Mouse (Mus musculus) right cerebral cortex, postnatal 14 days (tissue): ENCODE measurements around the gene Rnf121.

Experiments used
- DNase-seq: peaks from one replicate; pipeline ENCODE4 v3.0.0; 2022

Rnf121 gene

DNA sequence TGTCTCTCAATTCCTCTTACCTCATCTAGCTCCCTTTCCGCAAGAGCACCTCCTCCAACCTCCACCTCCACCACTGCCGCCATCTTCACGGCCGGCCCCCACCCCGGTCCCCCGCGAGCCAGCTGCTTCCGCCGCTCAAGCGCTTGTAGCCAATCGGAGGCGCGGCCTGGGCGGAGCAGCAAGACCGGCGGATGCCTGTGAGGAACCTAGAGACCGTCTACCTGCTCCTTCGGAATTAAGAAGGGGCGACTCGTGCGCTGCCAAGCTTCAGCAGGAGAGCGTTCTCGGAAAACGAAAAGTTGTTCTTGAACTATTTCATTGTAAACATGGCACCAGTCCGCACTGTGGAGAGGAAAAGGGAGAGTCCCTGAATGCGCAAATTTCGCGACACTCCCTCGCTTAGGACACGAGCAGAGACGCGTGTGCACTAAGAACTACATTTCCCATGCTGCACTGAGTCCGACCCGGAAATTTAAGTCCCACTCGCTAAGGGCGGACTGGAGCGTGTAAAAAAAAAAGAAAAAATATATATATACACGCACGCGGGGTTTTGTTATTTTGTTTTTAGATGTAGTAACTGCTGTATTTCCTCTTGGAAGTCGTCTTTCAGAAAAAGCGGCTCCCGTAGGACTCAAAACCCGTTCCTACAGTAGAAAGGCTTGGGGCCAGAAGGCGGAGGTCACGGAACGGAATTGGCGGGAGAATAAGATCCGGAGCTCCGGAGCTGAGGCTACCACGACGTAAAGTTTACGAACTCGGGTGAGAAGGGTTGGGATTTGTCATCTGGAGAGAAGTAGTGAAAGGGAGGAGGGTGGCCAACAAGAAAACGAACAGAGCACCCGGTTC, at the start of gene Rnf121, which contains the start of the genes Xndc1 and Xntrpc:
Gene Rnf121, minus strand, starts transcription at position 424 of the 846 bp plus-strand sequence.
Gene Xndc1, plus strand, starts transcription at position 466 of the 846 bp plus-strand sequence.
Gene Xntrpc, plus strand, starts transcription at position 668 of the 846 bp plus-strand sequence.
- DNase-seq: peak; percentile 92

DNA sequence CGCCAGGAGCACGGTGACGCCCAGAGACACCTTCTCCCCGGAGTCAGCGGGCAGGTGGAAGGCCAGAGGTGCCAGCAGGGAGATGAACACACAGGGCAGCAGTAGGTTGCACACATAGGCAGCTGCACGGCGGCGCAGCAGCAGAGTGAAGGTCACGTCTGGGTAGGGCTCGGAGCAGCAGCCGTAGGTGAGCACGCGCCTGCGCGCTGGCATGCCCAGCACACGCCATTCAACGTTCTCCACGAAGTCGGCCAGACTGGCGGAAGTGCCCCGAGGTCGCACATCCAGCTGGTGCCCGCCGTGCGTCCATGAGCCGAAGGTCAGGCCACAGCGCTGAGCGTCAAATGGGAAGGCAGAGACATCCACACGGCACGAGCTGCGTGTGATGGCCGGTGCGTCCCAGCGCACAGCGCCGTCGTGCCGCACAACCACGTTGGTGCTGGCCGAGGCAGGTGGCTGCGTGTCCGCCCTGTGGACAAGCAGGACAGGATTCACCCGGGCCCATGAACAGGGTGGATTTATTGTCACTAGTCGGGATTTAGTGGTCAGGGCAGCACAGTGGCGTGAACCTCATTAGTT, 48.0 kb upstream of the Rnf121 start:
- DNase-seq: no peak

DNA sequence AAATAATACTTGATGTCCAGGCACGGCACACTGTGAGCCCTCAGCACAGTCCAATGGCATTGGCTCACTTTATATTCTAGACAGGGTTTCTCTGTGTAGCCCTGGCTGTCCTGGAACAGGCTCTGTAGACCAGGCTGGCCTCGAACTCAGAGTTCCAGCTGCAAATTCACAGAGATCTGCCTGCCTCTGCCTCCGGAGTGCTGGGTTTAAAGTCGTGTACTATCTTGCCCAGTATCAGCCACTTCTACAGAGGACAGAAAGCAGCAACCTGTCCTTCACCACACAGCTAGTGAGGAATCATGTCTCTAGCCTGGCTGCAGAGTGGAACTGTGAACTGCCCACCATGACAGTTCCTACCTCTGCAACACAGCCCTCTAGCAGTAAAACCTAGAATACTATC, 44.5 kb upstream of the Rnf121 start:
- no peak for DNase-seq

- DNase-seq: no peak
These were observed 43.9 kb upstream of the Rnf121 start, which contains the start of gene Art5 for GRCm38 (mm10) chr7:102109171-102109570. Gene Art5 (minus strand): TSS chr7:102109489.

GRCm38 (mm10) chr7:102108206-102108605, 42.9 kb upstream of the Rnf121 start:
- DNase-seq: no peak

DNA sequence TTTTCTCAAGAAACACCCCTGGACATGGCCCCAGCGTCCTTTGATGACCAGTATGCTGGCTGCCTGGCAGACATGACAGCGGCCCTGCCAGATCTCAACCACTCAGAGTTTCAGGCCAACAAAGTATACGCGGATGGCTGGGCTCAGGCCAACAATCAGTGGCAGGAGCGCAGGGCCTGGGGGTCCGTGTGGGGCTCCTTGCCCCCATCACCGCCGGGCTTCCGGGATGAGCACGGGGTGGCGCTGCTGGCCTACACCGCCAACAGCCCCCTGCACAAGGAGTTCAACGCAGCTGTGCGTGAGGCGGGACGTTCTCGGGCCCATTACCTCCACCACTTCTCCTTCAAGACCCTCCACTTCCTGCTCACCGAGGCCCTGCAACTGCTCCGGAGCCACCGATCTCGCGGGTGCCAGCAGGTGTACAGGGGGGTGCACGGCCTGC, 41.5 kb upstream of the Rnf121 start:
- no peak for DNase-seq

GRCm38 (mm10) chr7:102104126-102104525, 38.9 kb upstream of the Rnf121 start:
- DNase-seq: no peak

GRCm38 (mm10) chr7:102103555-102103954, 38.3 kb upstream of the Rnf121 start:
- no peak for DNase-seq

DNA sequence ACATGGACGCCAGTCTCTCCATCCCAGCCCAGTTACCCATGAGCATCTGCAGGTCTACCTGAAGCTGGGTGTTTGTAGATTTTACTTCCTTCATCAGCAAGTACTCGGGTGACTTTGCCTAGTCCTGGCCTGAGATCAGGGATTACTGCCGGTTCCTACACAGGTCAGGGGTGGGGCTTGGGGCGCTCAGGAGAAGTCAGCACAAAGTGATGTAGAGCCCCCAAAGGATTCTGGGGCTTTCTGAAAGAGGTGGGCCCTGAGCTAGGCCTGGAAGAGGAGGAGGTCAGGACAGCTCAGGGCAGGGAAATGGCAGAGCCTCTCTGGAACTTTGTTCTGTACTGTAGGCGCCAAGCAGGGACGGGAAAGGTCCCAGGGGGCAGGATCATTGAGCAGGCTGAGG, 37.4 kb upstream of the Rnf121 start:
- no peak for DNase-seq

GRCm38 (mm10) chr7:102102241-102102640, 37.0 kb upstream of the Rnf121 start:
- no peak for DNase-seq

- no peak for DNase-seq
These were observed 36.2 kb upstream of the Rnf121 start, which contains the start of gene Art1 for GRCm38 (mm10) chr7:102101487-102101886. Gene Art1 (plus strand): TSS chr7:102101743.

GRCm38 (mm10) chr7:102100868-102101267, 35.6 kb upstream of the Rnf121 start:
- no peak for DNase-seq

GRCm38 (mm10) chr7:102099760-102100661, 34.7 kb upstream of the Rnf121 start:
- no peak for DNase-seq

DNA sequence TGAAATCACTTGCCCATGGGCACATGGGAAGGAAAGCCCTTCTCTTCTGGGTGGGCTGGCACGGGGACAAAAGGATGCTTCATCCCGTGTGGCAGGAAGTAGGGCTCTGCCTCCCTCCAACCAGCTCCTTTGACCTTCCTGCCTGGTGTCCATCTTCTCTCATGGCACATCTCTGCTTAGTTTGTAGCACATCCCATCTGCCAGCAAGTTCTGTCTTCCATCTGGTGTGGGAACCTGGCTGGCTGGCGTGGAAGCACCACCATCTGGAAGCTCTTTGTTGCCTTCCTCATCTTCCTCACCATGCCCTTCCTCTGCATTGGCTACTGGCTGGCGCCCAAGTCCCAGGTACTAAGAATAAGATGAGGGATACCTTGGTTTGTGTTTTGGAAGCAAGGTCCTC, 22.1 kb upstream of the Rnf121 start:
- DNase-seq: no peak

- DNase-seq: no peak
These were observed 18.9 kb upstream of the Rnf121 start for GRCm38 (mm10) chr7:102084041-102084696.

DNA sequence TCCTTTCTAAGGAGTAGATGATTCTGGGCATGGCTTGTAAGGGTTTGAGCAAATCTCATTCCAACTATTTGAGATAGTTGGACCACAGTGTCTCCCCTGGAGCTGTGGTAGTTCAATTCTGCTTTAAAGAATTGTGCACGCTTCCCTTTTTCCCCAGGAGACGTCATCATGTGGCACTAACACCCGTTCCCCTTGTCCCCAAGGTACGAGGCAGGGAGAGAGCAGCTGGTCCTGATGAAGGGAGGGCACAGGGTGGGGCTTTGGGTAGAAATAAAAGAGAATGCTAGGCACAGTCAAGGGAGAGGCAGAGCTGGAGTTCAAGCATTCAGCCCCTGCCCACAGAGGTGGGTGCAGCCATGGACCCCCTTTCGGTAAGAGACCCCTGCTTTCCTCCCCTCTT, 17.5 kb upstream of the Rnf121 start, which contains the start of gene Trpc2:
Gene Trpc2, plus strand, starts transcription at position 301 of the 400 bp plus-strand sequence.
- no peak for DNase-seq

- no peak for DNase-seq
These were observed 16.5 kb upstream of the Rnf121 start for GRCm38 (mm10) chr7:102081784-102082183.

- DNase-seq: no peak
These were observed 15.0 kb upstream of the Rnf121 start for GRCm38 (mm10) chr7:102080311-102080710.

DNA sequence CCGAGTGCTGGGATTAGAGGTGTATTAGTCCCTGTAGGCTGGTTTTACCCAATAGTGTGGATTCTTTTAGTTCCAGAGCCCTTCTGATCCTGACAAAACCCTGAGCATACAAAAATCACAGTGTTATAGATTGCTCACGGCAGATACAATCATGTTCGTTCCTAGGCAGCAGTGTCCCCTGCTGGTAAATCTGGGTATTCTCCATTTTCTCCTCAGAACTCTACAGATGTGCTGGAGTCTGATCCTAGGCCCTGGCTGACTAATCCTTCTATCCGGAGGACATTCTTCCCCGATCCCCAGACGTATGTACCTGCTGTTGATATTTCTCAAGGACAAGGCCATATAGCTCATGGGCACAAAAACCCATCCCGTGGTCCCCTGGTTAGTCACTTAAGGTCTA, 13.2 kb upstream of the Rnf121 start:
- DNase-seq: no peak

DNA sequence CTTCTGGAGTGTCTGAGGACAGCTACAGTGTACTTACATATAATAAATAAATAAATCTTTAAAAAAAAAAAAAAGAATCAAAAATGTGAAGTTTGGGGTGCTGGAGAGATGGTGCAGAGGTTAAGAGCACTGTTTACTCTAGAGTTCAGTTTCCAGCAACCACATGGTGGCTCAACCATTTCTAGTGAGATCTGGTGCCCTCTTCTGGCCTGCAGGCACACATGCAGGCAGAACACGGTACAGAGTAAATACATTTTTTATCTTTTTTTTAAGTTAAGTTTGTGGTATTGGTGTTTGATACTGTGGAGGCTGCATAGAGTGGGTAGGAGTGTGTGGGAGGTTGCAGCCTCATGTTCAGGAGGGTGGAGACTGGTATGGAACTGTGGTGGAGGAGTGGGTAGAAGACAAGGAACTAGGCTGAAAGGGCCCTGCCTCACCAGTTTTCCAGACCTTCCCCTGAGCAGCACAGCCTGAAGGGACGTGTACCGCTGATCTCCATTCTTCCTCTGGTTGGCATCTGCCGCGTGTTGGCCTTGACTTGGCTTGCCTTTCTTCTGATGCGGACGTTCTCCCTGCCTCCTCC, 11.5 kb upstream of the Rnf121 start:
- no peak for DNase-seq

- DNase-seq: no peak
These were observed 1.1 kb upstream of the Rnf121 start for GRCm38 (mm10) chr7:102066363-102066762.

GRCm38 (mm10) chr7:102064655-102065045, 619 bp downstream of the Rnf121 start:
- DNase-seq: no peak
